Mouse (Mus musculus): ENCODE data around the gene Snx5. TPM values are rescaled to one million over a fixed set of nuclear protein-coding genes. Genes with fewer than 3 reads are reported as not detected.

Gene Snx5
- total RNA-seq, 2 experiments from 2014 or later: 65.8 to 68.2 TPM

- DNase-seq: no peak
These were observed 42.0 kb downstream of the Snx5 start for GRCm38 (mm10) chr2:144228521-144229346.

- DNase-seq: no peak
These were observed 43.7 kb downstream of the Snx5 start for GRCm38 (mm10) chr2:144226906-144227586.

- no peak for DNase-seq
These were observed 46.4 kb downstream of the Snx5 start for GRCm38 (mm10) chr2:144224351-144224750.

GRCm38 (mm10) chr2:144215601-144216000 lies 55.1 kb downstream of the Snx5 start:
- no peak for DNase-seq

- peak; percentile 72 for DNase-seq
These were observed 55.5 kb downstream of the Snx5 start for GRCm38 (mm10) chr2:144215195-144215594.

- no peak for DNase-seq
These were observed 56.1 kb downstream of the Snx5 start for GRCm38 (mm10) chr2:144214508-144215185.

GRCm38 (mm10) chr2:144213803-144214202 lies 56.9 kb downstream of the Snx5 start:
- no peak for DNase-seq

GRCm38 (mm10) chr2:144209425-144209824 lies 61.3 kb downstream of the Snx5 start:
- DNase-seq: no peak

GRCm38 (mm10) chr2:144207365-144207764 lies 63.3 kb downstream of the Snx5 start:
- peak; percentile 37 for DNase-seq

- no peak for DNase-seq
These were observed 67.7 kb downstream of the Snx5 start for GRCm38 (mm10) chr2:144203001-144203400.

GRCm38 (mm10) chr2:144202567-144202966 lies 68.1 kb downstream of the Snx5 start:
- no peak for DNase-seq

GRCm38 (mm10) chr2:144202151-144202550 lies 68.6 kb downstream of the Snx5 start:
- DNase-seq: peak; percentile 33

Other genes starting within 250 kb of the Snx5 start
- not detected for gene Banf2, start 237.8 kb downstream of the Snx5 start, total RNA-seq (2021)
- 10 to 100 TPM; 10.2 to 11.8 TPM for gene Mgme1, start 243 bp downstream of the Snx5 start, total RNA-seq (2021)
- not detected for gene Ovol2, start 61.2 kb upstream of the Snx5 start, total RNA-seq (2021)
- gene Kat14, start 98.1 kb upstream of the Snx5 start, total RNA-seq (2021): 10 to 100 TPM; 28.5 to 29.0 TPM
- 10 to 100 TPM in 1 of 2 experiments, 1 to 10 TPM in 1; 9.3 to 11.7 TPM for gene Pet117, start 98.1 kb upstream of the Snx5 start, total RNA-seq (2021)